Mouse (Mus musculus): ENCODE measurements at regions not wholly inside any gene's neighbourhood (a gene's known extent, or its start where the extent isn't known, plus 50 kb on each side); places are given as distances from the start of the nearest gene placed in this dataset.
"Not testable (repeated sequence)": the region's sequence is repeated elsewhere in the genome, so short reads cannot be mapped to it uniquely, and the experiment has no call there.

DNA sequence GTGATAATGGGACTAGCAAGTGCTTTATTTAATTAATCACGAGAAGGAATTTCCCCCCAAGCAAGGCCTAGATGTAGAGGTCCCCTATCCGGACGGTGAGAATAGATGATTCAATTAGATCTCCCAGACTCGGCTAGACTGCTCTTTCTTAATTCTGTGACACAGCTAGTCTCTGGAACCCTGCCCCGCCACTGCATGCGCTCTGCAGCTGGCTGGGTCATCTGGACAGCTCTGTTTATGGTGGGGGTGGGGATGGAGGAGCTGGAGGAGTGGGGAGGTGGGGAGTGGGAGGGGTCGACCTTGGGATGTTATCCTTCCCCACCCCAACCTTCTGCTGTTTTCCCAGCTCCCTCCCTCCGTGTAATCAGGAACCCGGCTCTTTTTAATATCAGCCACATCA, 147.5 kb upstream of the Sfswap start:
- no peak for DNase-seq (ENCODE audit: low spot score in 2 of 2)

DNA sequence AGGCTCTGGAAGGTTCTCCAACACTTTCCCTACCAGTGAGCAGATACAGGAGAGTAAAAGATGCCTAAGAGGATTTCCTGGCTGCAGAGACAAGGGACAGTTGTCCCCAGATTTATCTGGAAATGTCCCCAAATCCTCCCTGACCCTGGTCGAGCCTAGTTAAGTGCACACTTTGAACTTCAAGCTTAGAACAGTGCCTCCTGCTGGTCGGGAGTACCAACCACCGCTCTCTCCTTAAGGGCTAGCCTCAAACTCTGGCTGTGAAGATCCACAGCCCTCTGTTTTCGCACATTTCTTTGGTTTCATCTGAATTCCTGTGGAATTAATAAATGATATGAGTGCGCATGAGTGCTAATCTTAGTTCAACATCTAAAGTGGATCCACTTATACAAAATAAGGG, 146.1 kb upstream of the Sfswap start:
- DNase-seq (ENCODE audit: low spot score in 2 of 2): no peak

DNA sequence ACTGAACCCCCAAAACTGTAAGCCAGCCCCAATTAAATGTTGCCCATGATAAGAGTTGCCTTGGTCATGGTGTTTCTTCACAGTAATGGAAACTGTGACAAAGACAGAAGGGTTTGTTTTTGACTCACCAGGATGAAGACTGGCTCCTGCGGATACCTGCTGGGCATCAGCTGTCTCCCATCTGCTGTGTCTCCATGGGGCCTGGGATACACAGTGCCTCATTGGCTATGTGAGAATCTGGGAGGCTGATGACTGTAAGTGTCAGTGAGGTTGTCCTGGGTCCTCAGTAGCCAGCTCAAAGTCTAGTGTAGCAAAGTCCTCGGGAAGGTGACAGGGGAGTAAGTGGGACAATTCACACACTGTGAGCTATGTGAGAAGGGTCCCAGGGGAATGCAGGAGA, 139.5 kb upstream of the Sfswap start:
- no peak for DNase-seq (ENCODE audit: low spot score in 2 of 2)

DNA sequence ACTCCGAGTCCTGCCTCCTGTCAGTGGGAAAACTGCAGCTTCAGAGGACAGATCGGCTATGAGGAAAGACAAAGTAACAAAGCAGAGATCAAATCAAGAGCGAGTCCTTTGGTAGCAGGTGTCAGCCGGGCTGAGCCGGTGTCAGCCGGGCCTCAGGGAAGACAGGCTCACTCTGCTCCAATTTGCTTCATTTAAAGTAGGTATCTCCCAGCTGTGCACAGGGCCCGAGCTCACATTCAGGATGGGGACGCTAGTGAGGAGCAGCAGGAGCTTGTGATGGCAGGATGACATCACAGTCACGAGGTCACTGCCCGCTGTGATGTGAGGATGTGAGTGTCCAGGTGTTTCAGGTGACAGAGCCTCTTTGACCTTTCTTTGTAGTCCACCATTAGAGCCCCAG, 137.8 kb upstream of the Sfswap start:
- no peak for DNase-seq (ENCODE audit: low spot score in 2 of 2)

DNA sequence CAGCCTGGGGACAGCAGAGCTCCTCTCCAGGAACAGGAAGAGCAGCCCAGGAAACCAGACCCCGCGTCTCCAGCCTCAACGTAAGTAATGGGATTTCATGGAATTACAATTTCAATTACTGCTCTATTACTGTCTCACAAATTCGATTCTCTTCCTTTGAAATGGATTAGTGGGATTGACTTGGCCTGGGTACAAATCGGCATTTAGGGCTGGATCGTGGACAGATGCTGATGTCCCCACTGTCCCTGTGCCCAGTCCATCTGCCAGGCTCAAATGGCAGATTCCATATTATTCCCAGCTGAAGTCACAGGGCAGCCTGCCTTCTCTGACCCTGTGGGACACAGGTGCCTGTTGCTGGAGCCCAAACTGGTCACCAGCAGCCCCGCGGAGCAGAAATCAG, 136.0 kb upstream of the Sfswap start:
- no peak for DNase-seq (ENCODE audit: low spot score in 2 of 2)

DNA sequence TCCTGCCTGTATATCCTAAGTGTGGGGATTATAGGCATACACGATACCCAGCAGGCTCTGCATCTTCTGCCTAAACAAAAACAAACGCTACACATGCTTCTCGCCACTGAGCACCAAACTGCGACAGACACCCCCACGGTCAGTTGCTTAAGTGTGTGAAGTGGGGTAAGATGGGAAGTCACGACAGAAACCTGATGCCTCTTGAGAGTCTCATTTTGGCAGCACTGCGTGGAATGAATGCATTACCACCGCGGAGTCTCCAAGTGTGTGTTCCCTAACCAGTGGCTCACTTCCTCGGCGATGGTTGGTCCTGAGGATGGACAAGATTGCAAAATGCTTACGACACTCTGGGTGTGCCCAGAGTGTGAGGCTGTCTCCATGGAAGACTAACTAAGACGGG, 133.8 kb upstream of the Sfswap start:
- no peak for DNase-seq (ENCODE audit: low spot score in 2 of 2)

DNA sequence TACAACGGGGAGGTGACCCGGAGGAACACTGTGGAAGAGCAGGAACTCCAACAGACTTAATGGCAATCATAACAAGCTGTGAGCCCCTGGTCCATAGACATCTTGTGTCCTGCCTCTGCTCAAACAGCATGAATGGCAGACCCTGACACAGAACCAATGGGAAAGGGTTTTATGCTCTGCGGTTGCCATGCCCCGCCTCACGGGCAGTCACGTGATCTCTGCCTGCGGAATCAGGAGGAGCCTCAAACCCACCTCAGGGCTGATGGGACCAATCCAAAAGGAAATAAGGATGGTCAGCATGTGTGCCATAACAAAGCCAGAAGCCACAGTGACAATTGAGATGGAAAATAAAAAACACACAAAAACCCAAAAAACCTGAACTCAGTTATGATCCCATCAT, 120.2 kb upstream of the Sfswap start:
- no peak for DNase-seq (ENCODE audit: low spot score in 2 of 2)

DNA sequence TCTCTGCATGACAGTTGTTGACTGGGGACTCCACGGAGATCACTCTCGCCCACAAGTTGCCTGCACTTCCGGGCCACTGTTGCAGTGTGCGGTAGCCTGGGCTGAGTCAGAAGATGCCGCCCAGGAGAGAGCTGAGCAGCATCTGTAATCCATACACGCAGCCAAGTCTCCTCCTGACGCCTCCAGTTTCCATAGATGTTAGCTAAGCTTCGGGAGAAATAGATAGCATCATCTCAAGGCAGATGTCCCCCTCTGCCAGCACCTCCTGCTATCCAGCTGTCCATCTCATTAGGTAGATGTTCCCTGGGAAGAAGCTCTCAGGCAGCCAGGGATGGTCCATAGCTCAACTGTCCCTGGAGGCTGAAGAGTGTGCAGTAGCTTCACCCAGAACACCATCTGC, 116.0 kb upstream of the Sfswap start:
- DNase-seq (ENCODE audit: low spot score in 2 of 2): no peak

DNA sequence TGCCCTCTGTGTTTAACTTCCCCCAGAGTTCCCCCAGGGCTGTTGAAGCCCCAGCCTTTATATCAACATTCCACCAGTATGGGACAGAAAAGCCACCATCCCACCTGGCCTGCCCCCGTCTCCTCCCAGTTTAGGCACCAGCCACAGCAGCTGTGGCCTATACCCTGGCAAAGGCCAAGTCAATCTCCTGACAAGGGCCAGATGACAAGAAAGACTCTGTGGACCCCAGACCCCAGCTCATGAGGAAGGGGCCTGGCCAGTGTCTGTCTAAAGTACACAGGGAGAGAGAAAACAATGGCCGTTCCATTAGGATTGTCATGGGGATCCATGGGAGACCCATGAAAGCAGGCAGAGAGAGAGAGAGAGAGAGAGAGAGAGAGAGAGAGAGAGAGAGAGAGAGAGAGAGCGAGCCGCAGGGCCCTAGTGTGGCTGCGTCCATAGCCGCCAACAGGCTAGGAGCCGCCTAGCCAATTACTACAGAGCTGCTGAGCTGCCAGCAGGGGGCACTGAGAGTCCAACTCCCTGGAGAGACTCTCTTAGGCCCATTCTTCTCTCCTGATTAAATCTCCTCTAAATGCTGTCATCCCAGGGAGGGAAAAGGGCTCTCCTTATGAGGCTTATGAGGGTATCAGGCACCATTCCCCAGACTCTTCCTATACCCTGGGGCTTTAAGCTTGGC, 114.9 kb upstream of the Sfswap start:
- DNase-seq (ENCODE audit: low spot score in 2 of 2): not testable (repeated sequence)

DNA sequence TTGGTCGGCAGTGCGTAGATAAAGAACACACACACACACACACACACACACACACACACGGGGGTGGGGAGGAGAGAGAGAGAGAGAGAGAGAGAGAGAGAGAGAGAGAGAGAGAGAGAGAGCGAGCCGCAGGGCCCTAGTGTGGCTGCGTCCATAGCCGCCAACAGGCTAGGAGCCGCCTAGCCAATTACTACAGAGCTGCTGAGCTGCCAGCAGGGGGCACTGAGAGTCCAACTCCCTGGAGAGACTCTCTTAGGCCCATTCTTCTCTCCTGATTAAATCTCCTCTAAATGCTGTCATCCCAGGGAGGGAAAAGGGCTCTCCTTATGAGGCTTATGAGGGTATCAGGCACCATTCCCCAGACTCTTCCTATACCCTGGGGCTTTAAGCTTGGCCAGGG, 114.3 kb upstream of the Sfswap start:
- not testable (repeated sequence) for DNase-seq (ENCODE audit: low spot score in 2 of 2)

DNA sequence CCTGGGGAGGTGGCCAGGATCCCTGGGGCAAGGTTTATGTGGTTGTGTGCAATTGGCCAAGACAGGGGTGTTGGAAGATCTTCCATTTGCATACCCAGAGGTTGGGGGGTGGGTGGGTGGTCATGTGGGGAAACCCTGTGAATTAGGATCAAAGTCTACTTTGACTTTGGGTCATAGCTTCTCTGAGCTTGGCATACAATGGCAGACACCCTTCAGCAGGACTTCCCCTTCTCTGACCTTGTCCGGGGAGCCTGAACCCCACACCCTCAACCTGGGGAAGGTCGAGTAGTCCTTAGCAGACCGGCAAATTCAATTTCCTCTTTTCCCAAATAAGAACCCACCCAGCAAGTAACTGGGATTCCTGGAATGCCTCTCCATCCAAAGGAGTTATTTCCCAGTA, 113.7 kb upstream of the Sfswap start:
- no peak for DNase-seq (ENCODE audit: low spot score in 2 of 2)

DNA sequence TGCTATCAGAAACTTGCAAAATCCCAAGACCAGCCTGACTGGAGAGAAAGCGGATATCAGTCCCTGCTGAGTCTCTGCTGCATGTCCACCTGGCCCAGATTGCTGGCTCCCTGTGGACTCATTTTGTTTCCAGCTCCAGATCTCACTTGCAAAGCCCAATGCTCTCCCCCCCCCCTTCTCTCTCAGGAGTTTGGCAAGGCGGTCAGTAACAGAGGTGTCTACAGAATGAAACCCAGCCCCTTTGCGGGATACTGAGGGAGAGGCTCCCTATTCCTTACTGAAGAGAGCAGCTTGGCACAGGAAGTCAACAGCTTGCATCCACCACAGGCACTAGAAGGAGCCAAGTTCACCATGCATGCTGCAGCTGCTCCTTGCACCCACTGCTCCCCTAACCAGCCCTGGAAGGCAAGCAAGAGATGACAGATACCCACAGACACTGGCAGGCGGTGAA, 110.1 kb upstream of the Sfswap start:
- peak in 1 of 2 experiments; percentile 59 for DNase-seq (ENCODE audit: low spot score in 2 of 2)

DNA sequence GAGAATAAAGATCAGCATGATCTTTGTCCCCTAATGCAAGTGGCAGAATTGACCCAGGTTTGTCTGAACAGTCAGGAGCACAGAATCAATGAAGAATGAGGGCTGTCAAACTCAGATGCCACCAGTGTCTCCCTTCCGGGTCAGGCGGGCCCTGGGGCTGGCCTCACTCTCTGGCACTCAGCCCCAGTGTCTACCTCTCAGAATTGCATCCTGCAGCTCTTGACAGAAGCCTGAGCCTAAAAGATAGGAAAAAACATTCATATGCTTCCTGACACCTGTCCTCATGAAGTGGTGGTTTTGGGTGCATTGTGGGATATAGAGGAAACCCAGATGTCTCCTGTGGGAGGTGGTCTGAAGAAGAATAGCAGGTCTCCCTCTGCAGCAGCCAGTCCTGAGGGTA, 107.9 kb upstream of the Sfswap start:
- DNase-seq (ENCODE audit: low spot score in 2 of 2): no peak

DNA sequence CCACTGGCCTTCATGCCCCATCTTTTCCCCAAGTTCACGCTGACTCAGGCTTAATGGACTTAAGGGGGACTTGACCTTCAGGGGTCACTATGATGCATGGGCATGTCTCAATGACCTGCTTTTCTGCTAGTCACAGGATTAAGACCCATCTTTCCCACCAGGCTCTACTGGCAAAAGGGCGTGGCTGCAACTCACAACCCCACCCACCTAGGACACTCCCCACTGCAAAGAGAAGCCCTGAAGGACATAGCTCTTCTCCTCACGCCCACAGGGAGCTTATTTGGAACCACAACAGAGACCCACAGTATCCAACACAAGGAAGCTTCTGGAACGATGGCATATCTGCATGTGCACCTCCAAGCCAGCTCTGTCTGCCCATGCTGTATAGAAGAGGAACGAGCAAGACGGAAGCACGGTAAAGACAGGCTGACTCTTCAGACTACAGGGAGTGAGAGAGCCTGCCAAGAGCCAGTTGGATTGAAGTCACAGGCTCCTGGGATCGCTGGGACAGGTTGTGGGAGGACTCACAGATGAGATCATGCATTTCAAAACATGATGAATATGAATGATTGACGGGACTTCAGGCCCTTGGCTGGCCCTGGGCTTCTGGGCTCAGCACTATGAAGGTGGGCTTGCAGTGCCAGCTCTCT, 107.3 kb upstream of the Sfswap start:
- DNase-seq (ENCODE audit: low spot score in 2 of 2): no peak

DNA sequence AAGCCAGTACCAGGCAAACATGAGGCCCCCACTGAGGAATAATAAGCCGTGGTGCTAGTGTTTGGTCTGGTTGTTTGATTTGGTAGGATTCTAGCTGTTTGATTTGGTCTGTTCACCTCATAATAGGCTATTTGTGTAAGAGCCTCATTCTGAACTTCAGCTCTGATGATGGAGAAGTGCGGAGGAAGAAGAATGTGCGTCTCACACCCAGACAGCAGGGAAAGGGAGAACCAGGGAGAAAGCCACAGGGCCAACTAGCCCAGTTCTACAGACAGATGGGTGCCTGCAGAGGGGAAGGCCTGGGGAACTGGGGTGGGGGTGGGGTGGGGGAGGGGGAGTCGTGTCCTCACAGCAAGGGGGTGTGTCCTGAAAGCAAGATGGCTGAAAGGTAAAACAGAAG, 106.6 kb upstream of the Sfswap start:
- DNase-seq (ENCODE audit: low spot score in 2 of 2): no peak

DNA sequence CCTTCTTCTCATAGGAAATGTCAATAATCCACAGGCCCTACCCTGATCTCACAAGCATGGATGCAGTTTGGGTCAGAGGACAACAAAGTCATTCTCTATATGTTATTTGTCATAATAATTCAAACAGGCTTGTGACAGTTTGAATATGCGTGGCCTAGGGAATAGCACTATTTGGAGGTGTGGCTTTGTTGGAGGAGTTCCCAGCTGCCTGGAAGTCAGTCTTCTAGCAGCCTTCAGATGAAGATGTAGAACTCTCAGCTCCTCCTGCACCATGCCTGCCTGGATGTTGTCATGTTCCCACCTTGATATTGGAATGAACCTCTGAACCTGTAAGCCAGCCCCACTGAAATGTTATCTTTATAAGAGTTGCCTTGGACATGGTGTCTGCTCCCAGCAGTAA, 103.7 kb upstream of the Sfswap start:
- DNase-seq (ENCODE audit: low spot score in 2 of 2): no peak

DNA sequence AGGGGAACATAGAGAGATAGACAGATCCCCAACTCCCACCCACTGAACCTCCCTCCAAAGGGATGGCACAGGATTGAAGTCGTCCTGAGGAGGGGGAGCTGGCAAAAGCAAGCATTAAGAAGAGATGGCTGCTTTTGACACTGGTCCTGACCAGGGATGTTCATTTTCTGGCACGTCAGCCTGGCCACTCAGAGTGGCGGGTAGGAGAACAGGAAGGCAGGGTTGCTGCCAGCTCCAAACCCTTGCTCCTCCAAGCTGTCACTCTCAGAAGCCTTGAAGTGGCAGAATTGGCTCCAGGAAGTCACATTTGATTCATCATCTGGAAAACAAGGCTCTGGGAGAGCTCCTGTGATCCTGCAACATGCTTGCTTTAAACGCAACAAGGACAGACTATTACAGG, 94.8 kb upstream of the Sfswap start:
- DNase-seq (ENCODE audit: low spot score in 2 of 2): no peak

DNA sequence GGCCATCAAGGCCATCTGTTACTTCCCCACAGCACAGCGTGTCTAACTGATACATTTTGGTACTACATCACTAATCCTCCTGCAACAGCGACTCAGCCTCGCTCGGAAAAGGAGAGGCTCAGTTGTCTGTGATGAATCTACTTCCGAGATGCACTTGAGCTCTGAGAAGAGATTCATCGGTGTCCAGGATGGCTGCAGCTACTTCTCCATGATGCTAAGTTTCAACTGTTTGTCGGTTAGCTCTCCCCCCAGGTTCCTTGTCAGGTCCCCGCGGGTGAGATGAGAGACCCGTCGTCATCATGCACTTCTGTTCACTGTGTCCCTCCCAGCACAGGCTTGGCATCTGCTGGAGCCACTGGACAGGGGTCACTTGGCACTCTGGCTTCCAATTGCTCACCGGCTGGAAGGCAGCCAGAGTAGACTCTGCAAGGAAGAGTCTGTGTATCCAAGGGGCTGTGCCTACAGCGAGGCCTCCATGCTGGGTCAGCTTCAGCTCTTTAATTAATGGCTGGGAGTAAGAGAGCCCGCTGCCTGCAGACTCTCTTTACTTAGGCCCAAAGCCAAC, 91.5 kb upstream of the Sfswap start:
- DNase-seq (ENCODE audit: low spot score in 2 of 2): peak in 1 of 2 experiments; percentile 71

DNA sequence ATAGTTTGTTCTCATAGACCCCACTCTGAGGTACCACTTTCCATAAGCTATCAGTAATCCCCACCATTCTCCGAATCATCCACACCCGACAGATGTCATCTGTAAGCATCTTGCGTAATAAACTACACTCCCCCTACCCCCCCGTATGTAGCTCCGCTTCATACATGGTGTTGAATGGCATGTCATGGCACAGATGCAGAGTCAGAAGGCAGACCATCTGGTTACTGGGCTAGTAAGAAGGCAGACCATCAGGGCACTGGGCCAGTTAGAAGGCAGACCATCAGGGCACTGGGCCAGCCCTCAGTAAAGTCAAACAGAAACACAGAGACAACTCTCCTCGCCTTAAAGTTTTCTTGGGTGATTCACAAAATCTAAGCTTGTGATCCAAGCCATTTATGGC, 88.9 kb upstream of the Sfswap start:
- peak in 1 of 2 experiments; percentile 70 for DNase-seq (ENCODE audit: low spot score in 2 of 2)

DNA sequence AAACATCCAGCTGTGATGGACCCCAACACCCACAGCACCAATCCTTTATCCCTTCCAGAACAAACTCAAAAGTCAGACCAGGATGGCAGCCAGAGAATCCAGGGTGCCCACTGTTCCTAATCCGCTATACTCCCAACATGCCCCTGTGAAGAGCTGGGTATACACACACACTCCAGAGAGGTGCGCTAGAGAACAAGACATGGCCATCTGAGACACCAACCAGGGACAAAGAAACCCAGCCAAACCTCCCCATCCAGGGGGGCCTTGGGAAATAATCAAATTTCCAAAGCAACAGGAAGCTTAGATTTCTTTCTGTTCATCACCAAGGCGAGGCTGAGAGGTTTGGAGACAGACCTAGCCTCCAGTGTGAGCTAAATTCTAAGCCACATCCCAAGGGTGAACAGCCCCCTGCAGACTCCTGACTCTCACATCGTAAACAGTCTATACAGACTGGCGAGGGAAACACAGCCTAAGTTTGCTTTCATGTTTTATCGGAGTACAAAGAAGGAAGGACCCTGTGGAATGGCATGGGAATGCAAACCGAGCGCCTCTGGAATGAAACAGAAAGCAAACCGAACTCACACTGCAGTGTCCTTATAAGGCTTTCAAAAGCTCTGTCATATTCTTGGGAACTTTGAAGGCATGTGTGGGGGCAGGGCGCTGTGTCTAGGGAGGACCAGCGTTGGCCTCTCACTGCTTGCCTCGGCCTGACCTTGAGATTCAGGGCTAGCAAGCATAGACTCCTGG, 85.9 kb upstream of the Sfswap start:
- no peak for DNase-seq (ENCODE audit: low spot score in 2 of 2)

DNA sequence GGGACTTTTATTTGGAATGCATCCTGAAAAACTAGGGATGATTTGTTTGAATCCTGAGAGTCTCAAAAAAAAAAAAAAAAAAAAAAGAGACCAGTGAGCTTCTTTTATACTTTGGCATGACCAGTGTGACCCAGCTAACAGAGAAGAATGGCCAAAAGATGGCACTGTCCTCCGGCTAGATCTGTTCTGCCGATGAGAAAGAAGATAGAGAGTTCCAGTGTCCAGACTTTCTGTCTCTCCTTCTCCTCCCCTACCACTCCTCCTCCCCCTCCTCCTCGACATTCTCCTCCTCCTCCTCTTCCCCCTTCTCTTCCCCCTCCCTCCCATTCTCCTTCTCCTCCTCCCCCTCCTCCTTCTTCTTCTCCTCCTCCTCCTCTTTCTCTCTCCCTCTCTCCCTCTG, 84.6 kb upstream of the Sfswap start:
- no peak for DNase-seq (ENCODE audit: low spot score in 2 of 2)

DNA sequence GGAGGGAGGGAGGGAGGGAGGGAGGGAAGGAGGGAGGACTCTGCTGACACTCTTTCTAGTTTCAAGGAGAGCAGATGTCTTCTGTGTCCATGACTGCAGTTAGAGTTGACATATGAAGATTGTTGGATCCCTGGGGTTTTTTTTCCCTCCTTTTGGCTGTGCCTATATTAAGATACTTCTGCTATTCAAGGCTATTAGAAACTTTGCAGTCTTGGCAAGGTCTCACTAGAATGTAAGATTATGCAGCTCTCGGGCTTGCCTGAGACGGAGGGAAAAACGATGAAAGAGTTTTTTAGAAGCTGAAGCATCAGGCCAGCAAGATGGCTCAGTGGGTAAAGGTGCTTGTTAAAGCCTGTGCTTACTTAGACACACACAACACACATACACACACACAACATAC, 83.5 kb upstream of the Sfswap start:
- DNase-seq (ENCODE audit: low spot score in 2 of 2): no peak

DNA sequence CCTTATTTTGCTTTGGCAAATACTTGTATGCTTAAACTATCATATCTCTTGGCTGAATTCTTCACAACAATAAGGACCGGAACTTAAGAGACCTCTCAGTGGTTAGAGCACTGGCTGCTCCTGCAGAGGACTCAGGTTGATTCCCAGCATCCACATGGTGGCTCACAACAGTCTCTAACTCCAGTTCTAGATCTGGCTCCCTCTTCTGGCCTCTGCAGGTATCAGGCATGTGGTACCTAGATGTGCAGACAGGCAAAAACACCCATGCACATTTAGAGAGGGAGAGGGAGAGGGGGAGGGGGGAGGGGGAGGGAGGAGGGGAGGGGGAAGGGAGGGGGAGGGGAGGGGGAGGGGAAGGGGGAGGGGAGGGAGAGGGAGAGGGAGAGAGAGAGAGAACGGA, 80.0 kb upstream of the Sfswap start:
- DNase-seq (ENCODE audit: low spot score in 2 of 2): no peak

All from cerebellum, postnatal 4 days (tissue).